Mouse (Mus musculus): ENCODE data around the gene Jph3.
A peak's percentile ranks its signal among the peaks of the same experiment; 100 is the strongest.

Jph3 gene

GRCm38 (mm10) chr8:121729323-121729722 is at the start of gene Jph3:
TSS of gene Jph3 (plus strand) at chr8:121729623.
- DNase-seq (ENCODE audit: low spot score): no peak

GRCm38 (mm10) chr8:121680896-121681295 is 48.5 kb upstream of the Jph3 start:
- no peak for DNase-seq (ENCODE audit: low spot score)

GRCm38 (mm10) chr8:121681457-121681856 is 48.0 kb upstream of the Jph3 start:
- DNase-seq (ENCODE audit: low spot score): no peak

GRCm38 (mm10) chr8:121683083-121683832 is 46.2 kb upstream of the Jph3 start:
- DNase-seq (ENCODE audit: low spot score): no peak

GRCm38 (mm10) chr8:121685419-121685818 is 44.0 kb upstream of the Jph3 start:
- DNase-seq (ENCODE audit: low spot score): peak; percentile 79

- peak; percentile 71 for DNase-seq (ENCODE audit: low spot score)
These were observed 41.8 kb upstream of the Jph3 start for GRCm38 (mm10) chr8:121687455-121688161.

- no peak for DNase-seq (ENCODE audit: low spot score)
These were observed 40.9 kb upstream of the Jph3 start for GRCm38 (mm10) chr8:121688496-121688895.

- peak; percentile 67 for DNase-seq (ENCODE audit: low spot score)
These were observed 35.0 kb upstream of the Jph3 start for GRCm38 (mm10) chr8:121694453-121694852.

- DNase-seq (ENCODE audit: low spot score): peak; percentile 92
These were observed 33.7 kb upstream of the Jph3 start for GRCm38 (mm10) chr8:121695585-121696184.

- DNase-seq (ENCODE audit: low spot score): peak; percentile 88
These were observed 31.4 kb upstream of the Jph3 start for GRCm38 (mm10) chr8:121697735-121698614.

GRCm38 (mm10) chr8:121698615-121699101 is 30.8 kb upstream of the Jph3 start:
- DNase-seq (ENCODE audit: low spot score): peak; percentile 64

GRCm38 (mm10) chr8:121699936-121700335 is 29.5 kb upstream of the Jph3 start:
- no peak for DNase-seq (ENCODE audit: low spot score)

- DNase-seq (ENCODE audit: low spot score): no peak
These were observed 24.2 kb upstream of the Jph3 start for GRCm38 (mm10) chr8:121705174-121705573.

GRCm38 (mm10) chr8:121706956-121707355 is 22.5 kb upstream of the Jph3 start:
- no peak for DNase-seq (ENCODE audit: low spot score)

- DNase-seq (ENCODE audit: low spot score): no peak
These were observed 21.0 kb upstream of the Jph3 start for GRCm38 (mm10) chr8:121708406-121708805.

GRCm38 (mm10) chr8:121717502-121717901 is 11.9 kb upstream of the Jph3 start:
- peak; percentile 73 for DNase-seq (ENCODE audit: low spot score)

- peak; percentile 99 for DNase-seq (ENCODE audit: low spot score)
These were observed 11.4 kb upstream of the Jph3 start for GRCm38 (mm10) chr8:121717982-121718425.

- no peak for DNase-seq (ENCODE audit: low spot score)
These were observed 10.5 kb upstream of the Jph3 start for GRCm38 (mm10) chr8:121718925-121719324.

GRCm38 (mm10) chr8:121721072-121721471 is 8.4 kb upstream of the Jph3 start:
- peak; percentile 51 for DNase-seq (ENCODE audit: low spot score)

- no peak for DNase-seq (ENCODE audit: low spot score)
These were observed 5.6 kb upstream of the Jph3 start for GRCm38 (mm10) chr8:121723846-121724245.

GRCm38 (mm10) chr8:121727164-121727563 is 2.3 kb upstream of the Jph3 start:
- no peak for DNase-seq (ENCODE audit: low spot score)

- peak; percentile 63 for DNase-seq (ENCODE audit: low spot score)
These were observed 331 bp downstream of the Jph3 start for GRCm38 (mm10) chr8:121729754-121730153.
